Mouse (Mus musculus) MEL (cell line): ENCODE measurements around the gene Ctcf. TPM values are rescaled to one million over a fixed set of nuclear protein-coding genes. Genes with fewer than 3 reads are reported as not detected.

ENCODE experiments used
- DNase-seq: peaks from one replicate; pipeline ENCODE4 v3.0.0; 2011; ENCODE audit warnings: low read depth, low spot score
- H3K27ac ChIP-seq: 2 replicates; pipeline ENCODE4 v1.5.1; 2012; ENCODE audit warnings: low read depth, mild to moderate bottlenecking, control low read depth, low read length, moderate library complexity; ENCODE audit not compliant: control insufficient read depth
- H3K27me3 ChIP-seq, 2 experiments: fragments of 150-350 bp in 1 of 2; sonication (generic) in 1 of 2; 2 replicates each; pipeline ENCODE4 v1.6.1; 2012; ENCODE audit warnings: low read length in 2 of 2, mild to moderate bottlenecking in 2 of 2, improper control_type of control experiment in 1 of 2, moderate library complexity in 1 of 2; ENCODE audit not compliant: insufficient read depth in 2 of 2, control insufficient read depth in 1 of 2
- H3K36me3 ChIP-seq, 2 experiments: 2 replicates each; pipeline ENCODE4 v1.6.1; 2012 to 2014; ENCODE audit warnings: low read length in 2 of 2, improper control_type of control experiment in 1 of 2, inconsistent platforms in 1 of 2, mild to moderate bottlenecking in 1 of 2; ENCODE audit not compliant: insufficient read depth in 2 of 2, control insufficient read depth in 1 of 2
- H3K4me1 ChIP-seq, 2 experiments: fragments of 150-350 bp in 1 of 2; sonication (generic) in 1 of 2; 2 replicates each; pipeline ENCODE4 v1.6.1; 2012; ENCODE audit warnings: low read length in 2 of 2, improper control_type of control experiment in 1 of 2, mild to moderate bottlenecking in 1 of 2; ENCODE audit not compliant: insufficient read depth in 2 of 2, control insufficient read depth in 1 of 2
- H3K4me3 ChIP-seq, 2 experiments: fragments of 150-350 bp in 1 of 2; sonication (generic) in 1 of 2; 2 replicates each; pipeline ENCODE4 v1.5.1; 2012; ENCODE audit warnings: low read depth in 2 of 2, low read length in 2 of 2, mild to moderate bottlenecking in 2 of 2, moderate library complexity in 2 of 2, control low read depth in 1 of 2, improper control_type of control experiment in 1 of 2; ENCODE audit not compliant: control insufficient read depth in 1 of 2, insufficient read depth in 1 of 2
- H3K79me2 ChIP-seq: 2 replicates; pipeline ENCODE4 v1.6.1; 2012; ENCODE audit warnings: mild to moderate bottlenecking, low read length, moderate library complexity; ENCODE audit not compliant: control insufficient read depth, poor library complexity, insufficient read depth
- H3K9ac ChIP-seq: 2 replicates; pipeline ENCODE4 v1.6.1; 2012; ENCODE audit warnings: low read depth, mild to moderate bottlenecking, control low read depth, low read length, moderate library complexity; ENCODE audit not compliant: control insufficient read depth, poor library complexity, severe bottlenecking
- H3K9me3 ChIP-seq: fragments of 150-350 bp; sonication (generic); replicated peaks from 2 replicates; pipeline ENCODE4 v1.6.1; 2012; ENCODE audit warnings: mild to moderate bottlenecking, low read length, improper control_type of control experiment, moderate library complexity; ENCODE audit not compliant: insufficient read depth
- BHLHE40 ChIP-seq: IDR thresholded peaks from 2 replicates; pipeline ENCODE4 v1.6.1; 2012; ENCODE audit warnings: low read depth, mild to moderate bottlenecking, inconsistent platforms, low read length, improper control_type of control experiment, borderline replicate concordance
- CHD1 ChIP-seq: IDR thresholded peaks from 2 replicates; pipeline ENCODE4 v1.6.1; 2012; ENCODE audit warnings: low read depth, mild to moderate bottlenecking, inconsistent platforms, low read length, improper control_type of control experiment
- CHD2 ChIP-seq: IDR thresholded peaks from 2 replicates; pipeline ENCODE4 v1.6.1; 2011; ENCODE audit warnings: low read length, improper control_type of control experiment
- CTCF ChIP-seq, 3 experiments: IDR thresholded peaks in 2 of 3; conservative IDR thresholded peaks in 1 of 3; 2 replicates each; pipeline ENCODE4 v1.5.1; 2011 to 2012; ENCODE audit warnings: low read length in 3 of 3, low read depth in 2 of 3, mild to moderate bottlenecking in 2 of 3, improper control_type of control experiment in 1 of 3, inconsistent platforms in 1 of 3, mixed read lengths in 1 of 3, moderate library complexity in 1 of 3; ENCODE audit not compliant: control insufficient read depth in 1 of 3, insufficient read depth in 1 of 3, poor library complexity in 1 of 3, severe bottlenecking in 1 of 3
- E2F4 ChIP-seq: IDR thresholded peaks from 2 replicates; pipeline ENCODE4 v1.6.1; 2011; ENCODE audit warnings: low read depth, low read length, improper control_type of control experiment, borderline replicate concordance
- EP300 ChIP-seq, 2 experiments: IDR thresholded peaks; 2 replicates each; pipeline ENCODE4 v1.6.1; 2011; ENCODE audit warnings: improper control_type of control experiment in 2 of 2, low read length in 2 of 2, low read depth in 1 of 2, mild to moderate bottlenecking in 1 of 2
- ETS1 ChIP-seq: IDR thresholded peaks from 2 replicates; pipeline ENCODE4 v1.6.1; 2012; ENCODE audit warnings: low read depth, mild to moderate bottlenecking, inconsistent platforms, low read length, improper control_type of control experiment, moderate library complexity
- GATA1 ChIP-seq: IDR thresholded peaks from 2 replicates; pipeline ENCODE4 v1.6.1; 2011; ENCODE audit warnings: low read depth, low read length, improper control_type of control experiment
- MAX ChIP-seq: IDR thresholded peaks from 2 replicates; pipeline ENCODE4 v1.6.1; 2011; ENCODE audit warnings: low read length, improper control_type of control experiment
- MEF2A ChIP-seq: IDR thresholded peaks from 2 replicates; pipeline ENCODE4 v1.6.1; 2014; ENCODE audit warnings: low read depth, mild to moderate bottlenecking, inconsistent platforms, low read length, improper control_type of control experiment; ENCODE audit not compliant: poor library complexity, insufficient replicate concordance, severe bottlenecking; ENCODE audit errors: extremely low read depth
- MXI1 ChIP-seq: IDR thresholded peaks from 2 replicates; pipeline ENCODE4 v1.6.1; 2011; ENCODE audit warnings: mild to moderate bottlenecking, low read depth, low read length, improper control_type of control experiment
- MYB ChIP-seq: IDR thresholded peaks from 2 replicates; pipeline ENCODE4 v1.6.1; 2011; ENCODE audit warnings: mild to moderate bottlenecking, low read depth, low read length, improper control_type of control experiment
- NRF1 ChIP-seq: IDR thresholded peaks from 2 replicates; pipeline ENCODE4 v1.6.1; 2014; ENCODE audit warnings: low read depth, mild to moderate bottlenecking, inconsistent platforms, low read length, improper control_type of control experiment, moderate library complexity; ENCODE audit not compliant: poor library complexity, insufficient read depth, severe bottlenecking
- POLR2AphosphoS2 ChIP-seq: IDR thresholded peaks from 2 replicates; pipeline ENCODE4 v1.6.1; 2011; ENCODE audit warnings: low read length, improper control_type of control experiment
- SIN3A ChIP-seq: IDR thresholded peaks from 2 replicates; pipeline ENCODE4 v1.6.1; 2012; ENCODE audit warnings: low read length, improper control_type of control experiment, inconsistent platforms
- TAL1 ChIP-seq: IDR thresholded peaks from 2 replicates; pipeline ENCODE4 v1.6.1; 2012; ENCODE audit warnings: mild to moderate bottlenecking, inconsistent platforms, low read length, moderate library complexity, mixed read lengths
- TBP ChIP-seq: IDR thresholded peaks from 2 replicates; pipeline ENCODE4 v1.8.0; 2011; ENCODE audit warnings: low read depth, low read length, improper control_type of control experiment
- TCF12 ChIP-seq: IDR thresholded peaks from 2 replicates; pipeline ENCODE4 v1.6.1; 2014; ENCODE audit warnings: low read depth, mild to moderate bottlenecking, inconsistent platforms, low read length, improper control_type of control experiment, moderate library complexity
- ZKSCAN1 ChIP-seq: IDR thresholded peaks from 2 replicates; pipeline ENCODE4 v1.6.1; 2012; ENCODE audit warnings: low read depth, mild to moderate bottlenecking, inconsistent platforms, low read length, improper control_type of control experiment, moderate library complexity
- polyA plus RNA-seq, 2 experiments: library from polyadenylated mRNA; stranded (reverse) in 1 of 2; unstranded in 1 of 2; fragments of >175 nt in 1 of 2; fragments of >200 nt in 1 of 2; gene quantifications; 2 replicates each; pipeline versions ENCODE4 v1.2.1 to v1.2.4; 2012; ENCODE audit warnings: low replicate concordance in 2 of 2, low read depth in 1 of 2; ENCODE audit not compliant: insufficient read length in 2 of 2, insufficient read depth in 1 of 2, missing spikeins in 1 of 2
- total RNA-seq: library from RNA; depleted of rRNA; stranded (reverse); fragments of 300-350 nt; gene quantifications from 2 replicates; pipeline ENCODE4 v1.2.3, GENCODE M21; 2012

Gene Ctcf
- total and polyA plus RNA-seq, 3 experiments = 40.7 to 670 (median 87.1) TPM

DNA sequence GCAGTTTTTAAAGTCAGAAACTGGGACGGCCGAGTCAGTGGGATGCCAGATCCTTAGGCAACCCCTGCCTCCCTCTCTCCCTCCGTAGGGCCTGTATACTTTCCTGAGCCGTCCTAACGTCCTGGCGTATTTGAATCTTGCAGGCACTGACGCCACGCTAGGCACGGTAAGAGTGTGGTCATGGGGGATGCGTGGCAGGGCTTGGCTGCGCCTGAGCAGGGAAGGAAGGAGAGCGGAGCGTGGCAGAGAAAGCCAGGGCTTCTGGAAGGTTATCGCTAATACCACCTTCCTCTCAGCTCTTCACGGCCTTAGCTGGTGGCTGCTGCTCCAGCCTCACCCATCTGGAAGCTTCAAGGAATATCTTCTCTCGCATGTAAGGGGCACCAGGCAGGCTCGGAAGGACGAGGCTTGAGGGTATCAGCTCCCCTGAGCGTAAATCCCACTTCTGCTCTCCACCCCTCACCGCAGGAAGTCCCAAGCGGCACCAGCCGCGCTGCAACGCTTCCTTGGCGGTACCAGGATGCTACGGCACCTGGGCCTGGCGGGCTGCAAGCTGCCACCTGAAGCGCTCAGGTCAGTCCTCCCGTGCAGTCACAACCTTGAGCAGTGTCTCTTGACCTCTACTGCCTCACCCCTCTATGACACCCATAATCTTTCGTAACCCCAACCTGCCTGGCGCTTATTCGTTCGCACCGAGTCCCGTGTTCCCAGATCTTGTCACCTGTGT is 53.1 kb downstream of the Ctcf start:
- no peaks in the 10 kb centered on the region for H3K4me1 ChIP-seq
- H3K9me3 ChIP-seq = no peaks in the 10 kb centered on the region
- no peaks in the 10 kb centered on the region; a peak in 1 of 4 replicates for H3K36me3 ChIP-seq
- TF ChIP-seq MXI1 (no peak), TCF12 (no peak), POLR2AphosphoS2 (no peak), MYB (no peak), E2F4 (no peak), CTCF (IDR thresholded peaks at IDR 0.05 in 2 of 3, conservative IDR thresholded peaks at IDR 0.05 in 1 of 3; ENCODE audit: control insufficient read depth in 1 of 3, insufficient read depth in 1 of 3, low read depth in 2 of 3, low read length in 3 of 3, poor library complexity in 1 of 3, severe bottlenecking in 1 of 3) (no peak), GATA1 (no peak), NRF1 (no peak), SIN3A (no peak), MEF2A (no peak), TAL1 (no peak), CHD2 (no peak), BHLHE40 (no peak), EP300 (IDR thresholded peaks at IDR 0.05; ENCODE audit: low read depth in 1 of 2, low read length in 2 of 2) (no peak)
- H3K9ac ChIP-seq = no peak overlapping the region
- H3K4me3 ChIP-seq = no peak overlapping the region
- DNase-seq = no peak
- no peaks in the 10 kb centered on the region for H3K79me2 ChIP-seq
- no peaks in the 10 kb centered on the region for H3K27me3 ChIP-seq
- no peak overlapping the region for H3K27ac ChIP-seq

DNA sequence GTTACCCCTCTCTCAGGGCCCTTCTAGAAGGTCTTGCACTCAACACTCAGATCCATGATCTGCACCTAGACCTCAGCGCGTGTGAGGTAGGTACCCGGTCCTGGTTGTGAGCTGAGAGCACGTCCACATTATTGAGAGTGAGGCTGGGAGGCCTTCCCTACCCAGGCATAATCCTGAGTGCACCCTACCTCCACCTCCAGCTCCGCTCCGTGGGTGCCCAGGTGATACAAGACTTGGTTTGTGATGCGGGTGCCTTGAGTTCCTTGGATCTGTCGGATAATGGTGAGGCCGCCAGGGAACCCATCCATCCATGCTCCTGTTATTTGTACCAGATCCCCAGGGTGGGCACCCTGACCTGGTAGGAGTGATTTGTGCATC is 53.6 kb downstream of the Ctcf start:
- H3K27ac ChIP-seq = no peak overlapping the region
- no peak overlapping the region for H3K4me3 ChIP-seq
- no peaks in the 10 kb centered on the region for H3K9me3 ChIP-seq
- H3K9ac ChIP-seq = no peak overlapping the region
- H3K79me2 ChIP-seq = no peaks in the 10 kb centered on the region
- no peaks in the 10 kb centered on the region for H3K27me3 ChIP-seq
- H3K36me3 ChIP-seq = no peaks in the 10 kb centered on the region; a peak in 1 of 4 replicates
- TF ChIP-seq MAX = no peak
- TF ChIP-seq ETS1 = no peak
- TF ChIP-seq ZKSCAN1 = no peak
- no peak for TF ChIP-seq TBP
- no peak for TF ChIP-seq CHD1
- DNase-seq = no peak
- no peaks in the 10 kb centered on the region for H3K4me1 ChIP-seq
